Mouse (Mus musculus): ENCODE data around the gene Gm28051.
A peak's percentile ranks its signal among the peaks of the same experiment; 100 is the strongest.

Gene Gm28051

DNA sequence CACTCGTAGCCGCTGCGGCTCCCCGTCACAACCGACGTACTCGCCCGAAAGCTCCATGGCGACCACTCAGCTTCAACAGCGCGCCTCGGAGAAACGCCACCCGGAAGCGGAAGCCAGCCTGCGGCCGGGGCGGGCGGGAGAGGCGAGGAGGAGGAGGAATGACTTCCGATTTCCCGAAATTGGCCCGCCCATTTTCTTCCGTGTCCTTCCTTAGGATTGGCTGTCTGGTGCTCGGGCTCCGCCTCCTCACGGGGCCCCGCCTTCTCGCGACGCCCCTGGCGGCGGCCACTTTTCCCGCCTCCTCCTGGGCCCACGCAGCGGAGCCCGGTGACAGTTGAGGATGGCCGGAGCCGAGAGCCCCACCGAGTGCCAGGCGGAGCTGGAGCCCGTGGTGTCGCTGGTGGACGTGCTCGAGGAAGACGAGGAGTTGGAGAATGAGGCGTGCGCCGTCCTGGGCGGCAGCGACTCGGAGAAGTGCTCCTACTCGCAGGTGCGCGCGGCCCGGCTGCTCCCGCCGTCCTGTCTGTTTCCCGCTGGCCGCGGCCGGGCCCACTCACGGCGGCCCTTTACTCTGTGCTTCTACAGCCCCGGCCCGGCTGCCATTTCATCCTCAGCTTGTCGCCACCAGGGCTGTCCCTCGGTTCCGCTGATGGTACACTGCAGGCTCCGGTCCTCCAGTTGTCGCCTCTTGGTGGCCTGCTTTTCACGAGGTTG lies at the start of gene Gm28051, which contains the start of the genes Gon7 and Ubr7:
TSS of gene Gm28051 (minus strand) at position 77 of the 714 bp plus-strand sequence.
TSS of gene Gon7 (minus strand) at position 115 of the 714 bp plus-strand sequence.
TSS of gene Ubr7 (plus strand) at position 279 of the 714 bp plus-strand sequence.
- DNase-seq (ENCODE audit: low spot score), result peak; percentile 97

DNA sequence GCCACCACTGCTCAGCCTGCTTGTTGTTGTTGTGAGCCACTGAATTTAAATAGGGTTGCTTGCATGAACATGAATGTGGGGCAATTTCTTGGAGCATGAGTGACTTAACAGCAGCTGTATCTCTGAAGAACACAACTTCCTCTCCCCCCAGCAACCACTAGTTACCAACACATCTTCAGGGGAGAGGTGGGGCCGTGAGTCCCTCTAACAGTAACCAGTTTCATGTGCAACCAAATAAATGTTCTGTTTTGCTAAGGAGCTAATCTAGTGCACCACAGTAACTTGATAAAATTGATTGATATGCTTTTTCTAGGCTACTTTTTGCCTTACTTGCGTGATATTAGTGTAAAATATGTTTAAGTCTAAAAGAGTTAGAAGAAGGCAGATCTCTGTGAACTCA lies 42.0 kb upstream of the Gm28051 start:
- DNase-seq (ENCODE audit: low spot score), result no peak

DNA sequence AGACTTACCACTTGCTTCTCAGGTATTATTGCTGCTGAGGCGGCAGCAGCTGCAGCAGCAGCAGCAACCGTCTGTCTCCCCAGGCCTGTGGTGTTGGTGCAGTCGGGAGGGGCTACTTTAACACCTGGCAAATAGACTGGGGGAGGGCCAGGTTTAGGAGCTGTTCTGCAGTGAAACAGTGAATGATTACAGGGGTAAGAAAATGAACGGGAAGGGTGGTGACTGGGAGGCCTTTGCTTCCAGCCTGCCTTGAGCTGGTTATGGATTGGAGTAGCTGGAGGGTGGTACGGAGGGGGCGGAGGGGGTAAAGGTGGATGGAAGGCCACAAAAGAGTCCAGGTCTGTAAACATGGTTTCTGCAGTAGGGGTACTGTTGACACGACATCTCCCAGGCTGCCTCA lies 30.4 kb upstream of the Gm28051 start:
- no peak for DNase-seq (ENCODE audit: low spot score)

DNA sequence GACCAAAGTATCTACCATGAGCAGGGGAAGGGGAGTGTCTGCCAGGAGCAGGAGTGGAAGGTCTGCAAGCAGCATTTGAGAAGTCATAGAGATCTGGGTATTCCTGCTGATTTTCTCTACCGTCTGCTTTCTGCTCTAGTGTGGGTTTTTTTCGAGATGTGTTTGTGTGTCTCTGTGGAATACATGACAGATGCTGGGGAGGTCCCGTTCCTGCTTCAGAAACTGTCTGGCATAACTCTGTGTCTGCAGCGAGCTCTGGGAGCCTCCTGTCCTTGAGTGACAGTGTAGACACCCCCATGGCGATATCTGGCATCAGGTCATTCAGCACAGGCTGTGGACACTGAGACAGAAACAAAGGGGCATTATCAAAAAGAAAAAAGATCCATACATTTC lies 28.0 kb upstream of the Gm28051 start:
- DNase-seq (ENCODE audit: low spot score), result no peak

DNA sequence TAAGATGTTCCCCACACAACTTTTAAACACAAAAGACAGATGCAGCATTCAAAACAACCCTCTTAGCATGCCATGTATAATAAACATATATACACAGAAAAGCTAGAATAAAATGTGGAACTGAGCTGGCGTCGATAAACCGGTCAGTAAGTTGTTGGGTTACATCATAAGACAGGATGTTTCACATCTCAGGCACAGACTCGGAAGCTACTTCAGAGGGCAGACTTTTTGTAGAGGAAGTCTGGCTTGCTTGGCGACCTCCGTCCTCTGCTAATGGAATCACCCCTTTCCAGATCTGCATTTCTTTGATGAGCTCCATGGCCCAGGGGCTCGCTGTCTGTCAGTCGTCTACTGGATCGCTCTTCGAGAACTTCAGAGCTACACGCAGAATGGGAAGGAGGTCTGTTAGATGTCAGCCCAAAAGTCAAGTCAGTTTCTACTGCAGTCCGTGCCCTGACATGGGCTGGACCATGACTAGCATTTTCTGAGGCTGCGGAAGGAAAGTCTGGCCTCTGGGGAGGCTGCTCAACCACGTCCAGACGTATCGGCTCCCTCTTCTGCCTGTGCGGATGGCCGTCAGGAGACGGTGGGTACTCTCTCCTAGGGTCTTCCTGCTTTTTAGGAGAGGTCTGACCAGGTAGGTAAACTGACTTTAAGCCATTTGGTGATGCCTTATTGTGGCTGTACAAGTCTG lies 27.5 kb upstream of the Gm28051 start:
- DNase-seq (ENCODE audit: low spot score), result no peak

DNA sequence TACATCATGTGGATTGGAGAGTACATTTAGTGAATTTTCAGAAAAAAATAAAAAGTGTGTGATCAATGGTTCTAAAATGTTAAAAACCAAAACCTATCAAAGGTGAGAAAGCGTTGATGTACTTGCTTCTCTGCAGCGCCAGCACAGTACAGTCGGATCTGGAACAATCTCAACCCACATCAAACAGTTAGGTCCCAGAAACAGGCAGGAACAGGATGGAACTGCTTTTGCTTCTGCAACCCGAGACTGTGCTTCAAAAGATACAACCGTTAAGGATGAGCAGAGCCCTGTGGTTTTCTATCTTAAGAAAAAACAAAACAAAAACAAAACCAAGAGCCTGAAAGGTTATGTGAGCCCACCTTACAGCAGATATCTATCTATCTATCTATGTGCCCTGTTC lies 25.3 kb upstream of the Gm28051 start:
- no peak for DNase-seq (ENCODE audit: low spot score)

DNA sequence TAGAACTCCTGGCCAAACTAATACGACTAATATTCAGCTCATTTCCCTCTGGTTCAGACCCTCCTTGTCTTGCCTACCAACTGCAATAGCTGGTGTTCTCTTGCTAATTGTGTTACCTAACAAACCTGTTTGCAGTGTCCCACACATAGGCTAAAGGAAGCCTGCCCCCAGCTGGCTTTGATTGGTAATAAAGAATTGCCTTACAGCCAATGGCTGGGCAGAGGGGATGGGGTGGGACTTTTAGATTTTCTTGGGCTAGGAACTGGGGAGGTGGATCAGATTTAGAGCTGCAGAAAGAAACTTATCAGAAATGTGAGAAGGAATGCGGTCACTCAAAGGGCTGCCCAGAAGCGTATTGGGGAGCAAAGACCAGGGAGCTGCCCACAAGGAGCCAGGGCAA lies 21.9 kb upstream of the Gm28051 start:
- peak; percentile 18 for DNase-seq (ENCODE audit: low spot score)

DNA sequence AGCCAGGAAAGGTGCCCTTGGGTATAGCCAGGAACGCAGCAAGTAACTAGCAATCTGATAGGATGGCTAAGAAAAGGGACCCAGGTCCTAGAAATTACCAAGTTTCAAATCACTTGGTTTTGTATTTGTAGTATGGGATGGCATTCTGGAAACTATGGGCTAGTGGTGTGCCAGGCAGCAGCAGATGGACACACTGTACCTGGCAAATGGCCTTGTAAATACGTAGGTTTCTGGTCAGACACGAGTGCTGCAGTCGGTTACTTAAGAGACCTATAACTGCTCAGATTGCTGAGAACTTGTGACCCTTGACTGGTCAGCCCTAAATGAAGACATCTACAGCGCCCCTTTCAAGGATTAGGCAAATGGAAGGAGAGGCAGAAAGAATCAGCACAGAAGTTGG lies 20.6 kb upstream of the Gm28051 start:
- DNase-seq (ENCODE audit: low spot score), result no peak

DNA sequence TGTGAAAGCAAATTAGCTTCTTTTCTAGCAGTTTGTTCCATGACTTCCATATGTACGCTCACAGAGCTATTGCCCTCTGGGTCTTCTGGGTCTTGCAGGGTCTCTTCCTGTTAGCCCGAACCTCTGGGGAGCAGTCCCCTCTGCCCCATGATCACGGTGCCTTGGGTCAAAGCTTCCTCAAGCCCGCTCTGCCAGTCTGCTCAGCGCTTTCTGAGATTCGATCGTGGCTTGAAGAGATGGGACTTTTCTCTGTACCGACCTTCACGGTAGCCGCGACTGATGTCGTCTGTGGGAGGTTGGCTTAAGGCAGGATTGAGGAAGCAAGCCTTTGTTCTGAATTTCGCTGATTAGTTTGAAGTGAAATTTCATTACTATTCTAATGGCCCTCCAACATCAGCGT lies 18.5 kb upstream of the Gm28051 start:
- no peak for DNase-seq (ENCODE audit: low spot score)

DNA sequence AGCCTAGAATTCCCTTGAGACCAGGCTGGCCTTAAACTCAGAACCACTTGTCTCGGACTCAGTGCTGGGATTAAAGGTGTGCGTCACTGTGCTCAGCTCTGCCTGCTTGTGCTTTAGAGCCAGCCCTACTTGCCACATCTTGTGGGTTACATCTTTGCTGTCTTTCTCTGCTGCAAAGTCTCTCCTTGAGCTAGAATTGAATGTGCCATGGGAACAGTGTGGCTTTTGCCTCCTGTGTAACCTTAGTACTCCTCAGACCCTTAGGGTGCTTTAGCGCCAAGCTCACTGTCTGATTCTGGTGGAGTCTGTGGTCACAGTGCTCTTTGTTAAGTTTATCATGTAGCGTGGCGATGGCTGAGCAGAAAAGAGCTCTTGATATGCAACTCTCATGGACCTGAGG lies 15.1 kb upstream of the Gm28051 start:
- no peak for DNase-seq (ENCODE audit: low spot score)

DNA sequence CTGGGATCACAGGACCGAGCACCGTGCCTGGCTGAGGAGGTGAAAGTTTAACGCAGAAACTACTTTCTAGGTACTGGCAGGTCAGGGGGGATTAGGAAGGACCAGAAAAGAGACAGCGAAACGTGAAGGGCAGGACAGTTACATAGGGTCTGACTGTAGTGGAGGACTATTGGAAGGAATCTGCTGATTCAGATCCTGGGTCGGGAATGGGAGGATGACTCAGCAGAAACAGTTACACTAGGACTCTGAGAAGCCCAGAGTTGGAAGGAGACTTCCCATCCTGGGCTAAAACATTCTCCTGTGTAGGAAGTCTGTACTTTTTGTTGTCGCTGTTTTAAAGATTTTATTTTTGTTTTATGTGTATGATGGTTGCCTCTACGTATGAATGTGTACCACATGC lies 14.0 kb upstream of the Gm28051 start:
- DNase-seq (ENCODE audit: low spot score), result no peak

DNA sequence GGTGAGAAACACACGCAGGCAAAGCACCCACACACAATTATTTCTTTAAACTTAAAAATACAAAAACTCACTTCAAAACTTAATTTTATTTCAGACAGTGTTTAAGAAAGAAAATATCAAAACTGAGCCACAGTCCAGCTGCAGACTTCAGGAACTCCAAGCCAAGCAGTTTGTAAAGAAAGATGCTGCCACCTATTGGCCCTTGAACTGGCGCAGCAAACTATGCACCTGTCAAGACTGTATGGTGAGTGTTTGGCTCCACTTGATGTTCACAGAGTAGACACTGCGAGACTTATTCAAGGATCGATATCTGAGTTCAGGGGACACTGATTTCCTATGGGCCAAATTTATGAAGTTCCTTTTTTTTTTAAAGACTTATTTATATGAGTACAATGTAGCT lies 11.4 kb upstream of the Gm28051 start:
- peak; percentile 9 for DNase-seq (ENCODE audit: low spot score)

DNA sequence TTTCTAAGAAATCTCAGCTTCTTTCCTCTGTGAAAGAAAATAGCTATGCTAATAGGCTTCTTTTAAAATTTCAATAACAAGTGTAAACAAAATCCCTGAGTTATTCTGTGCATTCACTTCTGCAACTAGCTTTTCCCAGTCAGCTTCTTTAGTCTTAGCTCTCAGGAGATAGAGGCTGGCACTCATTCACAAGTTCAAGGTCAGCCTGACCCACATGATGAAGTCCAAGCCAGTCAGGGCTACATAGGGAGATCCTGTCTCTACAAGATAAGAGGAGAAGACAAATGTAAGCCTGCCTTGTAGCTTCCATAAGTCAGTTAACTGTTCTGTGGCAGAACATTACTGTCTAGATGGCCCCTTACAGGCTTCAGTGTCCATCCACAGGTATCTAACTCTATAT lies 6.1 kb upstream of the Gm28051 start:
- DNase-seq (ENCODE audit: low spot score), result no peak

DNA sequence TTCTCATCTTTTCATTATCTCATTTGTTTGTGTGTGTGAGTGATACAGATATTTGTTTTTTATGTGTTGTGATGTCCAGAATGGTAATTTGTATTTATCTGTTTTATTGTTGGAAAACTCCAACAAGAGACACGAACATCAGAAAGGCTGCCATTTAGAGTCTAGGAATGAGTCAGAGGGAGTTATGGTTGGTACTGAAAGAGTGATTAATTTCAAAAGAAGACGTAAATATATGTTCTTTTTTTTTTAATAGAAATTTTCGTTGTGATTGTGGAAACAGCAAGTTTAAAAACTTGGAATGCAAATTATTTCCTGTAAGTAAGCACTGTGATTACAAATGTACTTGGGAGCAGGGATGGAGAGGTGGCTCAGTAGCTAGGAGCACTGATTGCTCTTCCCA lies 4.1 kb upstream of the Gm28051 start:
- DNase-seq (ENCODE audit: low spot score), result no peak

DNA sequence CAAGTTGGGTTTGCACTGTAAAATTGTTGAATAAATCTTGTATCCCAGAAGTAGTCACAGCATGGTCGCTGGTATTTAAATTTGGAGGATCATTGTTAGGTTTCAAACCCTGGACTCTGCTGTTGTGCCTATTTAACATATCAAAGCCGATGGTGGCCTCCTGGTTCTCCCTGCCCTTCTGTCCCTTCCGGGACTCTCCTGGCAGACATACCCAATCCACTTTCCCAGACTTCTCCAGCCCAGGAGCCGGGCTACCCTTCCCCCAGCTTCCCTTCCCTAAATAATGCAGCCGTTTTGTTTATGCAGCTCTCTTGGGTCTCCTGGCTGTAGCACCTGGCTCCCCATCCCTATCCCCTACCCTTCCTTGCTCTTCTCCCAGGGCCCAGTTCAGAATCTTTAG lies 1.4 kb upstream of the Gm28051 start:
- no peak for DNase-seq (ENCODE audit: low spot score)

DNA sequence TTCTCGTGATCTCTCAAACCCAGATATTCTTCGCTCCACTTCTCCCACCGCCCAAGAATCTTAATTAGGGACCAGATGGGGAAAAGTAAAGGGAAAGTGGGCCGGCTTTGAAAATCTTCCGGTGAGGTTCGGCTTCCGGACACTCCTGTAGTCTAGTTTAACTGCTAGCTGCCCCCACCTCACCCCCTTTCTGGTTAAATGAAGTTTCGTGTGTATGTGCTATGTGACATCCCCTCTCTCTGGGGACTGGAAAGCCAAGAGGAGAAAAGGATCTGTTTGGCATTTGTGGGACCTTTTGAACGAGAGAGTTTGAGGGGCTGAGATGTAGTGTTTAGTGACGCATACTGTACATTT lies 815 bp upstream of the Gm28051 start, which contains the start of gene Gm20604:
TSS of gene Gm20604 (minus strand) at position 270 of the 354 bp plus-strand sequence.
- no peak for DNase-seq (ENCODE audit: low spot score)

DNA sequence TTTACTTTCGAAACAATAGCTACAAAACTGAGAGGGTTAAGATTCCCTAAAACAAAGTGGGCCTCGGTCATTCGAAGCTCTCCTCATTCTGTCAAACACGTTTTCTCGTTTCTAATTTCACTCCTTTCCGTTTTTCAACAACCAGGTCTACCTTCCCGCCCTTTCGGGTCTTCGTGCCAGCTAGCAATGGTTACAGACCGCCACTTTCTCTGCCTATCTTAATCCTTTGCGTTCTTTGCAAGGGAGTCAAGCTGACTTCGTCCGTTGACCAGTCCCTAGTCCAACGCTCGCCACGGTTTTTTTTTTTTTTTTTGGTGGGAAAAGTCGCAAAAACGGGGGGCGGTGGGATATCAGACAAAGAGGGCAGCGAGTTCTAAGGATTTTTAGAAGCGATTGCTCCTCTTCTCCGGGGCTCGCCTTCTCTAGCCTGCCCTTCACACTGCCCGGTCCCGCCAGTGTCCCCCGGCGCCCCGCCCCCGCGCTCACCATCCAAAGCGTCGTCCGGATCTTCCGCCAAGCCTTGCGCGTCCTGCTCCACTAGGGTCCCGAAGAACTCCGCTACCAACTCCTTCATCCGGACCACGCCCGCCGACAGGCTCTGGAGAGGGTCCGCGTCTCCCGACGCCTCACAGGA lies 393 bp downstream of the Gm28051 start:
- no peak for DNase-seq (ENCODE audit: low spot score)

DNA sequence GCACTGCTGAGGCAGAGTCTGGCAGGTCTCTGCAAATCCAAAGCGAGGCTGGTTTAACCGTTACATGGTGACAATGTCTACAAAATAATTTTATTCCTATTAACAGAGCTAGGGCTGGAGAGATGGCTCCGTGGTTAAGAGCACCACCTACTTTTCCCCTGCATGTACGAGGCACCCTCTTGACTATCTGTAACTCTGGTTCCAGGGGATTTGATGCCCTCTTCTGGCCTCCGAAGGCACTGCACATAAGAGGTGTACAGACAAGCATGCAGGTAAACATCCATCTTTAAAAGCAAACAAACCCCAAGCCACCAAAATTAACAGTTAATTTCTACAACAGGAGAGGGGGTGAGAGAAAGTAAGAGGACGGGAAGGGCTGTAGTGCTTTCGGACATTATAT lies 1.3 kb downstream of the Gm28051 start:
- peak; percentile 21 for DNase-seq (ENCODE audit: low spot score)

DNA sequence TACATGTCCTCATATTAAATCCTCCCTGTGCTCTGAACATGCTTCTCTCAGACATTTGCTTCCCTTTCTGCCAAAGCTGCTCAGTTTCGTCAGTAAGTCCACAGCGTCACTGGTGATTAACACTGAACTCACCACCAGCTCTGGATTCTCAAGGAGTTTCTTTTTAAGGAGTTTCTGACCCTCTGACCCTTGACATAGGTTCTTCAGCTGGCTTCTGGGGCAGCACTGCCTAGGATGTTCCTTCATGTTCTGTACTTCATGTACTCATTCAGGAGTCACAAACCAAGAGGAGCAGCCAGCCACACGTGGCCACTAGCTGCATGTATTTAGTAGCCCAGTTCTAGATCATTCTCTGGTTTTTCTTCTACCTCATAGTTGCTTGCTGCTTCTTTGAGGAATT lies 9.3 kb downstream of the Gm28051 start:
- DNase-seq (ENCODE audit: low spot score), result no peak

DNA sequence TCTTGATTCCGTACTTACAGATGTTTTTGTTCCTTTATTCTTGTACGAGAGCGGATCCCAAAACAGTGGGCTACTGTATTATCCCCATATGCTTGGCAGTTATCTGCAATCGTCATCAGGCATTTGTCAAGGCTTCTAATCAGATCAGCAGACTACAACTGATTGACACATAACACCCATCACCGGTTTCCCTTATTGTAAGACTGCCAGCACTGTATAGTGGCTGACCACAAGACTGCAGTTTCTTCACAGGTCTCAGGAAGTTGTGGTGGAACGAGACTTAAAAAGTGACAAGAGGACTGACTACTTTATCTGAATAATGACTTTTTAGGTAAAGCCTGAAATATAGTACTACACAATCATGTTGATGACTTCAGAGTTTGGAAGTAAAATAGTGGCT lies 12.7 kb downstream of the Gm28051 start:
- DNase-seq (ENCODE audit: low spot score), result no peak

DNA sequence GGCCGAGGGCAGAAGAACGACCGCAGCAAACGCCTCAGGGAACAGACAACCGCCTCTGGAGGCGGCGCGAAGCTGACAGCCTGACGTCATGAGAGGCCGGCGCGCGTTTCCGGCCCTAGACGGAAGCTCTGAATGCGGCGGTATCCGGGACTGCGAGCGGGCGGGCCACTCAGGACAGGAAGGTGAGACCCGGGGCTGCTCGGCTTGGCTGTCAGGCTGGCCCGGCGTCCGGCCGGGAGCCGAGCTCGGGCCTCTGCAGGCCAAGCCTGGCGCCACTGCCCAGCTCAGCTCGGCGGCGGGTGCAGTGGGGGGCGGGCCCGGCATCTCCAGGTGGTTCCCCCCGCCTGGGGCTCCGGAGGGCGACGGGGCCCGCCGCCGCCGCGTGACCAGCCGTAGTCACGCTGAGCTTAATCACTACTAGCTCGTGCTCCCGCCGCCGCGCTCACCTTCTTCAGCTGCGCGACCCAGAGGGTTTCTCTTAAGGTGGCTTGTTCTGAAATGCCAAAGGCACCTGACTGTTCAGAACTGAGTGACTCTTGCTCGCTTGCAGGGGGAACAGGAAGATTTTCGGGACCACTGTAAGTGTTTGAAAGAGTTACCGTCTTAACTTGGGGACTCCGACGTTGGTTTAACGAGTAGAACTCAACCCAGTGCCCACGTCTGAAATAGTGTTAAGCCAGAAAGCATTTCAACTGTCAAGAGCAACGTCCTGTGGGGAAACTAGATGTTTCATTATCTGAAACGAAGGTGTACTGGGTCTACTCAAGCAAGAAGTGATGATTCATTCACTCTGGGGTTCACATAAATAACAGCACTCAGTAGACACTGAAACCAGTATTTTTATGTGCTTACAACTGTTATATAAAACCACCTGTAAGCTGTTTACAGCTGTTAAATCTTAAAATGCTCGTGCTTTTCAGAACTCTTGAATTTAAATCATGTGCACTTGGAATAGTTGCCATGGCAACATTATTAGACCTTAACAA lies 13.7 kb downstream of the Gm28051 start, which contains the start of the genes Moap1 and Tmem251:
TSS of gene Moap1 (minus strand) at position 73 of the 986 bp plus-strand sequence.
TSS of gene Tmem251 (plus strand) at position 174 of the 986 bp plus-strand sequence.
- peak; percentile 92 for DNase-seq (ENCODE audit: low spot score)

Data from retina, embryonic 14.5 days (tissue).